Mouse (Mus musculus) embryonic fibroblast, embryonic 13.5 days (primary cell): ENCODE measurements around the gene Gm11007. TPM values are rescaled to one million over a fixed set of nuclear protein-coding genes. Genes with fewer than 3 reads are reported as not detected.
"Not testable (repeated sequence)": the region's sequence is repeated elsewhere in the genome, so short reads cannot be mapped to it uniquely, and the experiment has no call there.

Source experiments
- H3K27ac ChIP-seq: 2 replicates; pipeline ENCODE4 v1.5.1; 2012; ENCODE audit warnings: low read length, control low read depth, inconsistent platforms; ENCODE audit not compliant: insufficient read depth
- H3K4me1 ChIP-seq: 2 replicates; pipeline ENCODE4 v1.6.1; 2011; ENCODE audit warnings: low read length; ENCODE audit not compliant: control insufficient read depth, insufficient read depth
- H3K4me3 ChIP-seq: 2 replicates; pipeline ENCODE4 v1.5.1; 2011; ENCODE audit warnings: mild to moderate bottlenecking, control low read depth, low read length; ENCODE audit not compliant: insufficient read depth
- polyA plus RNA-seq: library from polyadenylated mRNA; stranded (reverse); fragments of >200 nt; gene quantifications from 2 replicates; pipeline ENCODE4 v1.2.4, GENCODE M21; 2011; ENCODE audit warnings: low read depth; ENCODE audit not compliant: missing spikeins, insufficient read length

Gm11007 gene
- polyA plus RNA-seq: not detected in 2 replicates

GRCm38 (mm10) chr2:175643678-175644077, at the start of gene Gm11007:
Gm11007 (plus strand) TSS chr2:175643978.
- H3K4me3 ChIP-seq, H3K4me1 ChIP-seq, H3K27ac ChIP-seq: not testable (repeated sequence)

Other genes with a start within 250 kb of the Gm11007 start
- gene Gm4724, start 208.2 kb upstream of the Gm11007 start, polyA plus RNA-seq: 10.5 and 13.0 TPM in 2 replicates
- 19.4 and 37.5 TPM in 2 replicates for gene Zfp965, start 174.0 kb upstream of the Gm11007 start, polyA plus RNA-seq
- gene Zfp969, start 59.7 kb downstream of the Gm11007 start, polyA plus RNA-seq: 30.6 and 39.0 TPM in 2 replicates
- not detected in 2 replicates for gene Gm2007, start 97.6 kb downstream of the Gm11007 start, polyA plus RNA-seq
- not detected in 2 replicates for gene Gm14288, start 157.1 kb downstream of the Gm11007 start, polyA plus RNA-seq
- 12.4 and 17.9 TPM in 2 replicates for gene Gm6710, start 225.2 kb downstream of the Gm11007 start, polyA plus RNA-seq